Mouse (Mus musculus) right cerebral cortex, adult 18-20 months (tissue): ENCODE results near the gene Dusp6.

Experiments used
- DNase-seq: peaks from one replicate; pipeline ENCODE4 v3.0.0; 2022; ENCODE audit warnings: mixed read lengths

The Dusp6 gene

GRCm38 (mm10) chr10:99246797-99247508 is 16.1 kb upstream of the Dusp6 start:
- DNase-seq, result no peak

GRCm38 (mm10) chr10:99250874-99251281 is 12.2 kb upstream of the Dusp6 start:
- peak; percentile 60 for DNase-seq

- no peak for DNase-seq
Observed at GRCm38 (mm10) chr10:99253412-99253811, 9.6 kb upstream of the Dusp6 start.

GRCm38 (mm10) chr10:99255830-99256570 is 7.0 kb upstream of the Dusp6 start:
- DNase-seq, result no peak

GRCm38 (mm10) chr10:99257531-99257930 is 5.5 kb upstream of the Dusp6 start:
- no peak for DNase-seq

GRCm38 (mm10) chr10:99259840-99260239 is 3.2 kb upstream of the Dusp6 start:
- no peak for DNase-seq

- peak; percentile 91 for DNase-seq
Observed at GRCm38 (mm10) chr10:99261151-99261635, 1.8 kb upstream of the Dusp6 start.

- DNase-seq, result peak; percentile 85
Observed at GRCm38 (mm10) chr10:99261636-99262318, 1.3 kb upstream of the Dusp6 start.

- no peak for DNase-seq
Observed at GRCm38 (mm10) chr10:99262319-99262866, 638 bp upstream of the Dusp6 start.

- DNase-seq, result no peak
Observed at GRCm38 (mm10) chr10:99263419-99264221, 589 bp downstream of the Dusp6 start.

- DNase-seq, result no peak
Observed at GRCm38 (mm10) chr10:99264301-99265010, 1.4 kb downstream of the Dusp6 start.

GRCm38 (mm10) chr10:99265011-99265694 is 2.1 kb downstream of the Dusp6 start:
- no peak for DNase-seq

- DNase-seq, result no peak
Observed at GRCm38 (mm10) chr10:99266025-99266424, 3.0 kb downstream of the Dusp6 start.

- no peak for DNase-seq
Observed at GRCm38 (mm10) chr10:99267621-99268020, 4.6 kb downstream of the Dusp6 start.

GRCm38 (mm10) chr10:99268421-99269300 is 5.6 kb downstream of the Dusp6 start:
- no peak for DNase-seq

GRCm38 (mm10) chr10:99269301-99269701 is 6.3 kb downstream of the Dusp6 start:
- no peak for DNase-seq

- DNase-seq, result no peak
Observed at GRCm38 (mm10) chr10:99269704-99270103, 6.7 kb downstream of the Dusp6 start.

GRCm38 (mm10) chr10:99270406-99270805 is 7.4 kb downstream of the Dusp6 start:
- no peak for DNase-seq

GRCm38 (mm10) chr10:99271016-99271415 is 8.0 kb downstream of the Dusp6 start:
- DNase-seq, result no peak

GRCm38 (mm10) chr10:99273006-99273405 is 10.0 kb downstream of the Dusp6 start:
- no peak for DNase-seq
